Mouse (Mus musculus) erythroblast, embryonic 14.5 days (primary cell): ENCODE data around the gene Prkaa2.

ENCODE experiments used
- GATA1 ChIP-seq: IDR thresholded peaks from 2 replicates; pipeline ENCODE4 v1.6.1; 2012; ENCODE audit warnings: low read length, inconsistent platforms, mixed read lengths
- TAL1 ChIP-seq: IDR thresholded peaks from 3 replicates; pipeline ENCODE4 v1.6.1; 2012; ENCODE audit warnings: low read length, inconsistent platforms, mixed read lengths

GRCm38 (mm10) chr4:105004135-105004534 lies 105.6 kb downstream of the Prkaa2 start:
- no peak for TF ChIP-seq TAL1
- TF ChIP-seq GATA1 = no peak
